Mouse (Mus musculus) neural tube, embryonic 12.5 days (tissue): ENCODE data around the gene Lst1. TPM values are rescaled to one million over a fixed set of nuclear protein-coding genes. Genes with fewer than 3 reads are reported as not detected.
A peak's percentile ranks its signal among the peaks of the same experiment; 100 is the strongest.

Source experiments
- ATAC-seq: fragments of 200-750 bp; cut with Nextera tagmentation; 2 replicates; pipeline ENCODE4 v1.8.0; 2017; ENCODE audit warnings: low read depth, mild to moderate bottlenecking, moderate TSS enrichment, moderate library complexity; ENCODE audit not compliant: low FRiP score
- H3K27ac ChIP-seq: fragments of 300-500 bp; sonication (generic); 2 replicates; pipeline ENCODE4 v1.5.1; 2016
- H3K27me3 ChIP-seq: fragments of 300-500 bp; sonication (generic); replicated peaks from 2 replicates; pipeline ENCODE4 v1.6.1; 2016; ENCODE audit warnings: mild to moderate bottlenecking
- H3K36me3 ChIP-seq: fragments of 300-500 bp; sonication (generic); 2 replicates; pipeline ENCODE4 v1.6.1; 2016; ENCODE audit warnings: mild to moderate bottlenecking
- H3K4me1 ChIP-seq: fragments of 300-500 bp; sonication (generic); 2 replicates; pipeline ENCODE4 v1.6.1; 2016
- H3K4me2 ChIP-seq: fragments of 300-500 bp; sonication (generic); replicated peaks from 2 replicates; pipeline ENCODE4 v1.6.1; 2016; ENCODE audit warnings: mild to moderate bottlenecking
- H3K4me3 ChIP-seq: fragments of 300-500 bp; sonication (generic); 2 replicates; pipeline ENCODE4 v1.5.1; 2016
- H3K9ac ChIP-seq: fragments of 300-500 bp; sonication (generic); 2 replicates; pipeline ENCODE4 v1.6.1; 2016; ENCODE audit warnings: mild to moderate bottlenecking
- H3K9me3 ChIP-seq: fragments of 300-500 bp; sonication (generic); 2 replicates; pipeline ENCODE4 v1.6.1; 2016; ENCODE audit warnings: mild to moderate bottlenecking
- WGBS: fragments of 180-500 bp; shearing (Covaris S2); methylation state at CpG from one replicate; pipeline ENCODE4 v1.1.7; 2016; 5-methylcytosine and 5-hydroxymethylcytosine counted together
- microRNA-seq: library from miRNA; unstranded; fragments of <30 nt; microRNA quantifications from one replicate; pipeline ENCODE4, GENCODE M21; 2017
- polyA plus RNA-seq: library from polyadenylated mRNA; unstranded; fragments of >200 nt; fragmentation: Nextera tagmentation; extraction: Ambion mirVana; gene quantifications from 2 replicates; pipeline ENCODE4 v1.2.1, GENCODE M21; 2016

The Lst1 gene
- polyA plus RNA-seq, 1 experiment from 2014 or later: 6.8 TPM

- WGBS: 92% methylated on average over 4 of the region's 4 CpGs
- H3K9ac ChIP-seq: no peak overlapping the region
These were observed 36.1 kb downstream of the Lst1 start for GRCm38 (mm10) chr17:35152121-35152520.

GRCm38 (mm10) chr17:35147922-35148639 lies 40.2 kb downstream of the Lst1 start:
- Histone ChIP-seq H3K36me3 (peaks cover 96% of the 10 kb centered on the region), H3K4me1 (no peaks in the 10 kb centered on the region), H3K4me3 (no peak overlapping the region), H3K27ac (no peak overlapping the region), H3K9ac (no peak overlapping the region), H3K4me2 (no peak overlapping the region), H3K27me3 (no peaks in the 10 kb centered on the region), H3K9me3 (no peaks in the 10 kb centered on the region)
- no peak for ATAC-seq
- WGBS: 71% methylated on average over 5 of the region's 5 CpGs

More at GRCm38 (mm10) chr17:35152121-35152520, 36.1 kb downstream of the Lst1 start:
- no peak overlapping the region for H3K27ac ChIP-seq
- H3K9me3 ChIP-seq: no peaks in the 10 kb centered on the region
- H3K4me3 ChIP-seq: no peak overlapping the region
- peaks cover 96% of the 10 kb centered on the region for H3K36me3 ChIP-seq
- H3K4me2 ChIP-seq: no peak overlapping the region
- H3K4me1 ChIP-seq: no peaks in the 10 kb centered on the region
- ATAC-seq: no peak
- no peaks in the 10 kb centered on the region for H3K27me3 ChIP-seq

- Histone ChIP-seq H3K4me3 (no peak overlapping the region), H3K9ac (no peak overlapping the region), H3K27ac (no peak overlapping the region), H3K4me2 (no peak overlapping the region), H3K4me1 (no peaks in the 10 kb centered on the region), H3K27me3 (no peaks in the 10 kb centered on the region), H3K36me3 (peaks cover 96% of the 10 kb centered on the region), H3K9me3 (no peaks in the 10 kb centered on the region)
- 62% methylated on average over 3 of the region's 3 CpGs for WGBS
- ATAC-seq: no peak
These were observed 40.9 kb downstream of the Lst1 start for GRCm38 (mm10) chr17:35147348-35147747.

- H3K4me1 ChIP-seq: no peaks in the 10 kb centered on the region
- H3K4me2 ChIP-seq: no peak overlapping the region
- H3K27me3 ChIP-seq: no peaks in the 10 kb centered on the region
- no peak for ATAC-seq
- no peak overlapping the region for H3K4me3 ChIP-seq
- WGBS: 94% methylated on average over 5 of the region's 5 CpGs
- H3K9ac ChIP-seq: no peak overlapping the region
- no peaks in the 10 kb centered on the region for H3K9me3 ChIP-seq
- peaks cover 96% of the 10 kb centered on the region for H3K36me3 ChIP-seq
- no peak overlapping the region for H3K27ac ChIP-seq
These were observed 42.1 kb downstream of the Lst1 start for GRCm38 (mm10) chr17:35146139-35146538.

GRCm38 (mm10) chr17:35141971-35142370 lies 46.3 kb downstream of the Lst1 start:
- WGBS: 92% methylated on average over 6 of the region's 6 CpGs

GRCm38 (mm10) chr17:35140490-35140996 lies 47.7 kb downstream of the Lst1 start:
- WGBS: 83% methylated on average over 16 of the region's 16 CpGs
- no peaks in the 10 kb centered on the region for H3K9me3 ChIP-seq
- H3K4me1 ChIP-seq: peaks cover 23% of the 10 kb centered on the region
- ATAC-seq: no peak
- no peak overlapping the region for H3K4me3 ChIP-seq
- H3K4me2 ChIP-seq: no peak overlapping the region
- H3K36me3 ChIP-seq: peaks cover 75% of the 10 kb centered on the region
- H3K9ac ChIP-seq: no peak overlapping the region
- no peak overlapping the region for H3K27ac ChIP-seq
- no peaks in the 10 kb centered on the region for H3K27me3 ChIP-seq

More at GRCm38 (mm10) chr17:35141971-35142370, 46.3 kb downstream of the Lst1 start:
- Histone ChIP-seq H3K4me3 (no peak overlapping the region), H3K9me3 (no peaks in the 10 kb centered on the region), H3K36me3 (peaks cover 89% of the 10 kb centered on the region), H3K9ac (peak overlapping the region; percentile 38; the same call in 1 of the 2 replicates), H3K27ac (no peak overlapping the region), H3K27me3 (no peaks in the 10 kb centered on the region), H3K4me1 (peaks cover 15% of the 10 kb centered on the region), H3K4me2 (no peak overlapping the region)
- no peak for ATAC-seq

- Histone ChIP-seq H3K9ac (no peak overlapping the region), H3K36me3 (peaks cover 62% of the 10 kb centered on the region), H3K4me1 (peaks cover 23% of the 10 kb centered on the region), H3K4me2 (no peak overlapping the region), H3K9me3 (no peaks in the 10 kb centered on the region), H3K4me3 (no peak overlapping the region), H3K27ac (no peak overlapping the region), H3K27me3 (no peaks in the 10 kb centered on the region)
- WGBS: 96% methylated on average over 3 of the region's 3 CpGs
- no peak for ATAC-seq
These were observed 49.0 kb downstream of the Lst1 start for GRCm38 (mm10) chr17:35139269-35139668.

- H3K27ac ChIP-seq: peak overlapping the region; percentile 77
- no peaks in the 10 kb centered on the region for H3K9me3 ChIP-seq
- peak overlapping the region; percentile 77 for H3K4me3 ChIP-seq
- peak overlapping the region; percentile 90 for H3K4me2 ChIP-seq
- peaks cover 23% of the 10 kb centered on the region for H3K4me1 ChIP-seq
- H3K36me3 ChIP-seq: peaks cover 27% of the 10 kb centered on the region
- peak overlapping the region; percentile 76 for H3K9ac ChIP-seq
- no peaks in the 10 kb centered on the region for H3K27me3 ChIP-seq
- WGBS: under 1% methylated on average over 43 of the region's 43 CpGs
- peak; percentile 68 for ATAC-seq
These were observed 52.5 kb downstream of the Lst1 start for GRCm38 (mm10) chr17:35135591-35136320.

Small RNA genes within 50 kb of the gene (microRNA-seq; reads per million reads assigned to microRNA genes)
- gene Mir6973a (not detected), gene Mir6974 (not detected)

Other genes starting within 250 kb of the Lst1 start
- gene Hspa1b, start 229.2 kb downstream of the Lst1 start, polyA plus RNA-seq: 0.26 TPM in 1 of 2 replicates, not detected in the other
- gene Gm20481, start 218.5 kb downstream of the Lst1 start, polyA plus RNA-seq: not detected in 2 replicates
- 3.1 and 3.5 TPM in 2 replicates for gene Hspa1a, start 216.3 kb downstream of the Lst1 start, polyA plus RNA-seq
- gene Hspa1l, start 215.7 kb downstream of the Lst1 start, polyA plus RNA-seq: 1.4 and 2.3 TPM in 2 replicates
- 150 and 158 TPM in 2 replicates for gene Lsm2, start 206.6 kb downstream of the Lst1 start, polyA plus RNA-seq
- gene Vars, start 187.5 kb downstream of the Lst1 start, polyA plus RNA-seq: 118 and 119 TPM in 2 replicates
- gene Vwa7, start 171.9 kb downstream of the Lst1 start, polyA plus RNA-seq: 0.06 and 0.15 TPM in 2 replicates
- 3.8 and 5.0 TPM in 2 replicates for gene Sapcd1, start 160.4 kb downstream of the Lst1 start, polyA plus RNA-seq
- 3.1 and 4.1 TPM in 2 replicates for gene Msh5, start 141.7 kb downstream of the Lst1 start, polyA plus RNA-seq
- 169 and 178 TPM in 2 replicates for gene Clic1, start 138.5 kb downstream of the Lst1 start, polyA plus RNA-seq
- gene Ddah2, start 129.4 kb downstream of the Lst1 start, polyA plus RNA-seq: 564 and 591 TPM in 2 replicates
- gene Ly6g6c, start 123.1 kb downstream of the Lst1 start, polyA plus RNA-seq: not detected in 2 replicates
- 0.81 and 0.88 TPM in 2 replicates for gene Mpig6b, start 122.3 kb downstream of the Lst1 start, polyA plus RNA-seq
- gene Ly6g6e, start 111.5 kb downstream of the Lst1 start, polyA plus RNA-seq: 0.38 and 0.57 TPM in 2 replicates
- 1.9 and 2.2 TPM in 2 replicates for gene Ly6g6d, start 110.4 kb downstream of the Lst1 start, polyA plus RNA-seq
- gene Ly6g6f, start 102.8 kb downstream of the Lst1 start, polyA plus RNA-seq: 0.23 and 0.84 TPM in 2 replicates
- 78.7 and 83.6 TPM in 2 replicates for gene Abhd16a, start 99.2 kb downstream of the Lst1 start, polyA plus RNA-seq
- not detected in 2 replicates for gene Ly6g5c, start 80.2 kb downstream of the Lst1 start, polyA plus RNA-seq
- gene Ly6g5b, start 73.0 kb downstream of the Lst1 start, polyA plus RNA-seq: 1.1 TPM in 2 replicates
- gene Gpank1, start 67.0 kb downstream of the Lst1 start, polyA plus RNA-seq: 24.9 and 28.0 TPM in 2 replicates
- 289 and 295 TPM in 2 replicates for gene Csnk2b, start 66.4 kb downstream of the Lst1 start, polyA plus RNA-seq
- 6.1 and 7.8 TPM in 2 replicates for gene D17H6S53E, start 62.1 kb downstream of the Lst1 start, polyA plus RNA-seq
- 0.32 and 0.93 TPM in 2 replicates for gene Apom, start 56.4 kb downstream of the Lst1 start, polyA plus RNA-seq
- gene Bag6, start 53.3 kb downstream of the Lst1 start, polyA plus RNA-seq: 82.8 and 84.5 TPM in 2 replicates
- gene Prrc2a, start 23.5 kb downstream of the Lst1 start, polyA plus RNA-seq: 205 and 224 TPM in 2 replicates
- 8.3 and 9.1 TPM in 2 replicates for gene Aif1, start 12.4 kb downstream of the Lst1 start, polyA plus RNA-seq
- 0.39 and 0.57 TPM in 2 replicates for gene Ltb, start 6.0 kb upstream of the Lst1 start, polyA plus RNA-seq
- 0.18 TPM in 1 of 2 replicates, not detected in the other for gene Tnf, start 13.6 kb upstream of the Lst1 start, polyA plus RNA-seq
- gene Lta, start 16.9 kb upstream of the Lst1 start, polyA plus RNA-seq: not detected in 2 replicates
- not detected in 2 replicates for gene Gm16181, start 32.4 kb upstream of the Lst1 start, polyA plus RNA-seq
- 26.2 and 28.4 TPM in 2 replicates for gene Atp6v1g2, start 45.2 kb upstream of the Lst1 start, polyA plus RNA-seq
- 10.6 and 11.5 TPM in 2 replicates for gene Nfkbil1, start 47.4 kb upstream of the Lst1 start, polyA plus RNA-seq
- 511 and 522 TPM in 2 replicates for gene Ddx39b, start 53.3 kb upstream of the Lst1 start, polyA plus RNA-seq
- 55.7 and 58.8 TPM in 2 replicates for gene H2-D1, start 74.3 kb upstream of the Lst1 start, polyA plus RNA-seq
- gene H2-Q1, start 132.0 kb upstream of the Lst1 start, polyA plus RNA-seq: 0.06 and 0.10 TPM in 2 replicates
- 0.28 and 0.42 TPM in 2 replicates for gene H2-Q2, start 153.8 kb upstream of the Lst1 start, polyA plus RNA-seq
- gene H2-Q4, start 191.2 kb upstream of the Lst1 start, polyA plus RNA-seq: 2.7 and 3.2 TPM in 2 replicates
- 0.48 and 0.64 TPM in 2 replicates for gene H2-Q6, start 236.4 kb upstream of the Lst1 start, polyA plus RNA-seq